Mouse (Mus musculus): ENCODE measurements at regions not wholly inside any gene's neighbourhood (a gene's known extent, or its start where the extent isn't known, plus 50 kb on each side); places are given as distances from the start of the nearest gene placed in this dataset.
A peak's percentile ranks its signal among the peaks of the same experiment; 100 is the strongest.

DNA sequence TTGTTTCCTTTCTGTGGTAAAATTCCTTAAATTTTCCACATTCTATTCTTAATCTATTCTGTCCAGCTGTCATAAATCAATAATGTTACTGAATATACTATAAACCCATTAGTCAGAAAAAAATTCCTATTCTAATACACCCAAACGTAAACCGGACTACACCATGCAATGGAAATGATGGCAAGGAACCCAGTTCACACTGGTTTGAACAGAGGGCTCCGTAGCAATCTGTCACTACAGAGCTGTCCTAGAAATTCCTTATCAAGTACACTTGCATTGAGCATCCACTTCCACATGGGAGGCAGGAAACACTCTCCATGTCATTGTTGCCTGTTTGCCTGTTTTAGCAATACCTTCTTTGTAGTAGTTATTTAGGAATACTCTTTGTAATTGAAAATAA lies 356.2 kb upstream of the Rgma start:
- no peak for ATAC-seq
- no peak for TF ChIP-seq CTCF (IDR thresholded peaks at IDR 0.05; ENCODE audit: low read depth)
- H3K4me2 ChIP-seq (replicated peaks; ENCODE audit: low read depth) = no peak overlapping the region
- H3K27me3 ChIP-seq (replicated peaks; ENCODE audit: control insufficient read depth, insufficient read depth, low read length) = no peaks in the 10 kb centered on the region
- no peaks in the 10 kb centered on the region for H3K4me1 ChIP-seq (replicated peaks; ENCODE audit: control insufficient read depth, insufficient read depth, low read length)
- no peak overlapping the region for H3K9ac ChIP-seq (ENCODE audit: low read depth, low read length)
- no peaks in the 10 kb centered on the region for H3K36me3 ChIP-seq (ENCODE audit: control insufficient read depth, insufficient read depth)
- WGBS = 65% methylated on average over 3 of the region's 3 CpGs
- H3K9me3 ChIP-seq (ENCODE audit: control insufficient read depth) = no peaks in the 10 kb centered on the region
- no peak overlapping the region for H3K27ac ChIP-seq (ENCODE audit: low read depth, low read length)
- no peak overlapping the region for H3K4me3 ChIP-seq (ENCODE audit: low read depth, low read length)

- Histone ChIP-seq H3K9ac (ENCODE audit: low read depth, low read length) (no peak overlapping the region), H3K27me3 (replicated peaks; ENCODE audit: control insufficient read depth, insufficient read depth, low read length) (no peaks in the 10 kb centered on the region), H3K4me3 (ENCODE audit: low read depth, low read length) (no peak overlapping the region), H3K4me1 (replicated peaks; ENCODE audit: control insufficient read depth, insufficient read depth, low read length) (no peaks in the 10 kb centered on the region), H3K27ac (ENCODE audit: low read depth, low read length) (no peak overlapping the region), H3K9me3 (ENCODE audit: control insufficient read depth) (no peaks in the 10 kb centered on the region), H3K36me3 (ENCODE audit: control insufficient read depth, insufficient read depth) (no peaks in the 10 kb centered on the region), H3K4me2 (replicated peaks; ENCODE audit: low read depth) (no peak overlapping the region)
- ATAC-seq = no peak
- TF ChIP-seq CTCF (IDR thresholded peaks at IDR 0.05; ENCODE audit: low read depth) = no peak
- 68% methylated on average over 1 of the region's 1 CpGs for WGBS
Measured at GRCm38 (mm10) chr7:73019764-73020354, 355.4 kb upstream of the Rgma start.

DNA sequence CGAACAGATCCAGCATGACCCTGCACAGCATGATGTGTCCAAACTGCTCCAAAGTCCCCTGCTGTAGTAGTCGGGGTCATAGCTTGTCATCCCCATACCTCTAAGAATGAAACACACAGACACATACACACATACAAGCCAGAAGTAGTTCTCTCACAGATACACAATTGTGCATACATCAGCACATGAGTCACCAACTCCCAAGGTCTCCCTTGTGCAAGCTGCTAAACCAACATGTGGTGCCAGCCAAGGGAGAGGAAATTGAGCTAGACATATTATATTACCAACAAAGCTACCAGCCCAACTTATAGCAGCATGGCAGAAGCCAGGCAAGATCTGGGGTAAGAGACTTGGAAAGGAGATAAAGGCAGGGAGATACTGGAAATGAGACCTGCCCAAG lies 353.5 kb upstream of the Rgma start:
- H3K27me3 ChIP-seq (replicated peaks; ENCODE audit: control insufficient read depth, insufficient read depth, low read length) = no peaks in the 10 kb centered on the region
- no peak overlapping the region for H3K4me3 ChIP-seq (ENCODE audit: low read depth, low read length)
- H3K9ac ChIP-seq (ENCODE audit: low read depth, low read length) = no peak overlapping the region
- H3K36me3 ChIP-seq (ENCODE audit: control insufficient read depth, insufficient read depth) = no peaks in the 10 kb centered on the region
- 85% methylated on average over 2 of the region's 2 CpGs for WGBS
- no peak for ATAC-seq
- no peaks in the 10 kb centered on the region for H3K4me1 ChIP-seq (replicated peaks; ENCODE audit: control insufficient read depth, insufficient read depth, low read length)
- H3K9me3 ChIP-seq (ENCODE audit: control insufficient read depth) = no peaks in the 10 kb centered on the region
- H3K4me2 ChIP-seq (replicated peaks; ENCODE audit: low read depth) = no peak overlapping the region
- H3K27ac ChIP-seq (ENCODE audit: low read depth, low read length) = no peak overlapping the region
- TF ChIP-seq CTCF (IDR thresholded peaks at IDR 0.05; ENCODE audit: low read depth) = no peak

GRCm38 (mm10) chr7:73025640-73026039 lies 349.7 kb upstream of the Rgma start:
- H3K4me1 ChIP-seq (replicated peaks; ENCODE audit: control insufficient read depth, insufficient read depth, low read length) = no peaks in the 10 kb centered on the region
- H3K36me3 ChIP-seq (ENCODE audit: control insufficient read depth, insufficient read depth) = no peaks in the 10 kb centered on the region
- H3K27ac ChIP-seq (ENCODE audit: low read depth, low read length) = no peak overlapping the region
- no peak overlapping the region for H3K4me3 ChIP-seq (ENCODE audit: low read depth, low read length)
- WGBS = 53% methylated on average over 5 of the region's 5 CpGs
- no peak overlapping the region for H3K9ac ChIP-seq (ENCODE audit: low read depth, low read length)
- H3K9me3 ChIP-seq (ENCODE audit: control insufficient read depth) = no peaks in the 10 kb centered on the region
- ATAC-seq = no peak
- no peak overlapping the region for H3K4me2 ChIP-seq (replicated peaks; ENCODE audit: low read depth)
- peak; percentile 52 for TF ChIP-seq CTCF (IDR thresholded peaks at IDR 0.05; ENCODE audit: low read depth)
- H3K27me3 ChIP-seq (replicated peaks; ENCODE audit: control insufficient read depth, insufficient read depth, low read length) = no peaks in the 10 kb centered on the region

DNA sequence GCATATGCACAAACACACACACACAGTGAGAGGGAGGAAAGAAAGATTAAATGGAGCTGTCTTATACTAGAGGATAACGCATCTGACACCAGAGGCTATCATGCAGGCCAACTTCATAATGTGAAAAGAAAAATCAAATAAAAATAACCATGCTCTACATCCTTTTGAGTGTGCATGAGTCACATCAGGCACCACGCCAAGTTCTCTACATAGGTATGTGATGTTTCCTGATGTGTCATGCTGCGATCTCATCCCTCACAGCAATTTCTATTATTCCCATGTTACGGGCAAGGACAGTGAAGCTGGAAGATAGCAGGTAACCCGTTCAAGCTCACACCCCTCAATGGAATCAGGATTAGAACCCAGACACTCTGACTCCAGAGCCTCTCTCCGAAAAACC lies 346.4 kb upstream of the Rgma start:
- Histone ChIP-seq H3K27me3 (replicated peaks; ENCODE audit: control insufficient read depth, insufficient read depth, low read length) (no peaks in the 10 kb centered on the region), H3K27ac (ENCODE audit: low read depth, low read length) (no peak overlapping the region), H3K4me1 (replicated peaks; ENCODE audit: control insufficient read depth, insufficient read depth, low read length) (no peaks in the 10 kb centered on the region), H3K9me3 (ENCODE audit: control insufficient read depth) (no peaks in the 10 kb centered on the region), H3K9ac (ENCODE audit: low read depth, low read length) (no peak overlapping the region), H3K4me3 (ENCODE audit: low read depth, low read length) (no peak overlapping the region), H3K4me2 (replicated peaks; ENCODE audit: low read depth) (no peak overlapping the region), H3K36me3 (ENCODE audit: control insufficient read depth, insufficient read depth) (no peaks in the 10 kb centered on the region)
- no peak for ATAC-seq
- no peak for TF ChIP-seq CTCF (IDR thresholded peaks at IDR 0.05; ENCODE audit: low read depth)
- whole genome bisulfite sequencing = 79% methylated on average over 6 of the region's 6 CpGs

GRCm38 (mm10) chr7:73031407-73031806 lies 343.9 kb upstream of the Rgma start:
- Histone ChIP-seq H3K4me1 (replicated peaks; ENCODE audit: control insufficient read depth, insufficient read depth, low read length) (no peaks in the 10 kb centered on the region), H3K36me3 (ENCODE audit: control insufficient read depth, insufficient read depth) (no peaks in the 10 kb centered on the region), H3K27ac (ENCODE audit: low read depth, low read length) (no peak overlapping the region), H3K9ac (ENCODE audit: low read depth, low read length) (no peak overlapping the region), H3K9me3 (ENCODE audit: control insufficient read depth) (no peaks in the 10 kb centered on the region), H3K27me3 (replicated peaks; ENCODE audit: control insufficient read depth, insufficient read depth, low read length) (no peaks in the 10 kb centered on the region), H3K4me2 (replicated peaks; ENCODE audit: low read depth) (no peak overlapping the region), H3K4me3 (ENCODE audit: low read depth, low read length) (no peak overlapping the region)
- WGBS = 76% methylated on average over 5 of the region's 5 CpGs
- no peak for ATAC-seq
- TF ChIP-seq CTCF (IDR thresholded peaks at IDR 0.05; ENCODE audit: low read depth) = no peak
